Mouse (Mus musculus): ENCODE measurements at regions not wholly inside any gene's neighbourhood (a gene's known extent, or its start where the extent isn't known, plus 50 kb on each side); places are given as distances from the start of the nearest gene placed in this dataset.

DNA sequence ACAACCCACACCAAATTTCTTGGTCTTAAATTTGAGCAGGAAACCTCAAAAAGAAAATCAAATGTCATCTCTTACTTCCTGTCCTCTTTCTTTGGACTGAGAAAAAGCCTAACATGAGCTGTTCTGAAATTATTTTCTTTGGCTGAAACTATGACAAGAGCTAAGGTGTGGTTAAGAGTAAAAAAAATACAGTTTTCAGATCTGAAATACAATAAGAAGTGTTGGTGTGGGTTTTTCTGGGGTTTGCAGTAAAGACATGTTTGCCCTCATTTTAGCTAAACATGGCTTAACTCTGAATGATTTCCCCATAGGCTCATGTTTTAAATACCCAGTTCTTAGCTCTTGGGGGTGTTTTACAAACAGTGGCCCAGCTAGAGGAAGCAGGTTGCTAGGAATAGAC, 451.8 kb upstream of the Klf4 start:
- TF ChIP-seq CTCF (IDR thresholded peaks at IDR 0.05; ENCODE audit: borderline replicate concordance, extremely low read depth, insufficient read depth, insufficient read length) (no peak), POLR2A (IDR thresholded peaks at IDR 0.05; ENCODE audit: borderline replicate concordance, extremely low read depth, insufficient read depth, insufficient read length, poor library complexity, severe bottlenecking) (no peak)

Measured in brain, embryonic 14.5 days (tissue).